Mouse (Mus musculus): ENCODE data around the gene Mepce. TPM values are rescaled to one million over a fixed set of nuclear protein-coding genes. Genes with fewer than 3 reads are reported as not detected.
A peak's percentile ranks its signal among the peaks of the same experiment; 100 is the strongest.
"Not testable (repeated sequence)": the region's sequence is repeated elsewhere in the genome, so short reads cannot be mapped to it uniquely, and the experiment has no call there.

The Mepce gene
- total and polyA plus RNA-seq, 3 experiments = 32.7 to 43.7 (median 37.3) TPM

DNA sequence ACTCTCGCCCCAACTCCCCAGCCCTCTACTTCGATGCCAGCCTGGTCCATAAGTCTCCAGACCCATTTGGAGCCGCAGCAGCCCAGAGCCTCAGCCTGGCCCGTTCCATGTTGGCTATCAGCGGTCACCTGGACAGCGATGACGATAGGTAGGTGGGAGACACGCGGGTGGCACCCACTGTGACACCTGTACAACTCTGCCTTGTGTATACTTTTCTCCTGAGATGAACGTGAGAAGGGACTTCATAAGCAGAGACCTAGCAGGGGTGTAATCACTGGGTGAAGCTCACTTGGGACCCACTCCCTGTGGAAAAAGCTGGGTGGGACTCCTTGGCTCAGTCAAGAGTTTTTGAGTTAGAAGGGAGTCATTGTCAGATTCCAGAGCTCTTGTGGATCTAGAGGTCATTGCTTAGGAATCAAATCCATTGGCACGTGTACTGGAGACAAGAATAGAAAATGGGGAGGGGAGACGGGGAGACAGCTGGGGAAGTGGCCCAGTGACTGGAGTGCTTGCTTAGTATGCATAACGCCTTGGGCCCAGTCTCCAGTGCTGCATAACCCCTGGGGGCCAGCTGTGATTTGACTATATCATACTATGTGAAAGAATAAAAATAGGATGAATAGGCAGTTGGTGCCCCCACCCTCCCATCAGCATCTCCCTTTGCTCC is 36.1 kb downstream of the Mepce start (continued):
- TF ChIP-seq GABPA (IDR thresholded peaks at IDR 0.05; ENCODE audit: insufficient replicate concordance, low read depth, low read length) = no peak

DNA sequence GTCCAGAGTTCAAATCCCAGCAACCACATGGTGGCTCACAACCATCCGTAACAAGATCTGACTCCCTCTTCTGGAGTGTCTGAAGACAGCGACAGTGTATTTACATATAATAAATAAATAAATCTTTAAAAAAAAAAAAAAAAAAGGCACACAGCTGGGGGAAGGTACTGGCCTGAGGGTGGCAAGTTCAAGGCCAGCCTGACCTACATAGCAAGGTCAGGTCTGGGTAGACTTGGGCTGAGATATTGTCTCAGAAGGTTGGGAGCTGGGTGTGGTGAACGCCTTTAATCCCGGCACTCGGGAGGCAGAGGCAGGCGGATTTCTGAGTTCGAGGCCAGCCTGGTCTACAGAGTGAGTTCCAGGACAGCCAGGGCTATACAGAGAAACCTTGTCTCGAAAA is 37.2 kb downstream of the Mepce start:
- H3K36me3 ChIP-seq (replicated peaks in 1 of 2; ENCODE audit: control insufficient read depth in 1 of 2, insufficient read depth in 1 of 2, low read length in 1 of 2) = peaks cover 36 to 54% of the 10 kb centered on the region in 2 experiments
- H3K27me3 ChIP-seq (replicated peaks); dilution Hi-C loops (cut with MboI; ENCODE audit: extremely low pct_ligation_motif_present, extremely low pct_unique_long_range_greater_than_20kb, low sequenced_read_pairs); H3K4me3 ChIP-seq (replicated peaks in 1 of 3; ENCODE audit: low read depth in 2 of 3, low read length in 2 of 3, poor library complexity in 1 of 3); H3K4me2 ChIP-seq (ENCODE audit: insufficient read depth, low read depth, poor library complexity, severe bottlenecking); H3K27ac ChIP-seq (ENCODE audit: insufficient read depth, low read depth); H3K9me3 ChIP-seq (replicated peaks; ENCODE audit: low read length); H3K9ac ChIP-seq (ENCODE audit: insufficient read depth, low read depth); DNase-seq (ENCODE audit: extremely low read depth): not testable (repeated sequence)
- H3K4me1 ChIP-seq (ENCODE audit: control insufficient read depth in 1 of 2, insufficient read depth in 2 of 2) = peaks cover 6 to 34% of the 10 kb centered on the region in 2 experiments
- peaks cover 34% of the 10 kb centered on the region for H3K79me2 ChIP-seq (replicated peaks; ENCODE audit: control insufficient read depth, extremely low read depth, insufficient read depth, poor library complexity, severe bottlenecking)
- in situ Hi-C loops (cut with MboI; ENCODE audit: low pct_ligation_motif_present, low pct_unique_long_range_greater_than_20kb, low sequenced_read_pairs) = loop anchor here (25.0 kb wide), 1 partner anchor 238 kb away; the partner anchor contains the start of genes Gigyf1 and Pop7

GRCm38 (mm10) chr5:137749196-137749836 is 38.1 kb downstream of the Mepce start:
- no peaks in the 10 kb centered on the region for H3K9me3 ChIP-seq (replicated peaks; ENCODE audit: low read length)
- H3K79me2 ChIP-seq (replicated peaks; ENCODE audit: control insufficient read depth, extremely low read depth, insufficient read depth, poor library complexity, severe bottlenecking) = peaks cover 34% of the 10 kb centered on the region
- dilution Hi-C loops (cut with MboI; ENCODE audit: extremely low pct_ligation_motif_present, extremely low pct_unique_long_range_greater_than_20kb, low sequenced_read_pairs) = no loop called here
- TF ChIP-seq MXI1 (IDR thresholded peaks at IDR 0.05; ENCODE audit: low read depth, low read length) (no peak), SIN3A (IDR thresholded peaks at IDR 0.05; ENCODE audit: low read length) (no peak), MAX (IDR thresholded peaks at IDR 0.05; ENCODE audit: low read length) (no peak), PAX5 (IDR thresholded peaks at IDR 0.05; ENCODE audit: low read length) (no peak), MAFK (IDR thresholded peaks at IDR 0.05; ENCODE audit: insufficient replicate concordance, low read length) (no peak), JUN (IDR thresholded peaks at IDR 0.05; ENCODE audit: insufficient read depth, low read depth, low read length) (no peak), RAD21 (IDR thresholded peaks at IDR 0.05; ENCODE audit: low read depth, low read length) (no peak), USF1 (IDR thresholded peaks at IDR 0.05; ENCODE audit: low read depth, low read length) (no peak), CHD2 (IDR thresholded peaks at IDR 0.05; ENCODE audit: low read length) (no peak), USF2 (conservative IDR thresholded peaks at IDR 0.05; ENCODE audit: low read depth, low read length) (no peak), UBTF (IDR thresholded peaks at IDR 0.05; ENCODE audit: low read depth, low read length) (no peak), EP300 (IDR thresholded peaks at IDR 0.05; ENCODE audit: low read length) (no peak), POLR2A (IDR thresholded peaks at IDR 0.05; ENCODE audit: low read depth, low read length) (no peak), MAZ (IDR thresholded peaks at IDR 0.05; ENCODE audit: low read depth, low read length) (no peak), RCOR1 (conservative IDR thresholded peaks at IDR 0.05; ENCODE audit: low read depth, low read length) (no peak), KAT2A (IDR thresholded peaks at IDR 0.05; ENCODE audit: insufficient replicate concordance, low read length) (no peak), MYC (IDR thresholded peaks at IDR 0.05; ENCODE audit: low read depth, low read length) (no peak), ZC3H11A (IDR thresholded peaks at IDR 0.05; ENCODE audit: low read depth, low read length) (no peak), GABPA (IDR thresholded peaks at IDR 0.05; ENCODE audit: insufficient replicate concordance, low read depth, low read length) (no peak)
- DNase-seq (ENCODE audit: extremely low read depth) = no peak
- H3K4me1 ChIP-seq (ENCODE audit: control insufficient read depth in 1 of 2, insufficient read depth in 2 of 2) = peaks cover 6 to 39% of the 10 kb centered on the region in 2 experiments
- peak overlapping the region; percentile 20; the same call in 1 of the 2 replicates for H3K9ac ChIP-seq (ENCODE audit: insufficient read depth, low read depth)
- in situ Hi-C loops (cut with MboI; ENCODE audit: low pct_ligation_motif_present, low pct_unique_long_range_greater_than_20kb, low sequenced_read_pairs) = no loop called here
- peaks cover 33 to 50% of the 10 kb centered on the region in 2 experiments for H3K36me3 ChIP-seq (replicated peaks in 1 of 2; ENCODE audit: control insufficient read depth in 1 of 2, insufficient read depth in 1 of 2, low read length in 1 of 2)
- peak overlapping the region; percentile 72 for H3K4me2 ChIP-seq (ENCODE audit: insufficient read depth, low read depth, poor library complexity, severe bottlenecking)
- peak overlapping the region in 2 of 3 experiments; percentile 22 to 30 for H3K4me3 ChIP-seq (replicated peaks in 1 of 3; ENCODE audit: low read depth in 2 of 3, low read length in 2 of 3, poor library complexity in 1 of 3)
- H3K27ac ChIP-seq (ENCODE audit: insufficient read depth, low read depth) = peak overlapping the region; percentile 48; the same call in 1 of the 2 replicates
- peaks cover 2% of the 10 kb centered on the region for H3K27me3 ChIP-seq (replicated peaks)

Data from CH12.LX (cell line).